In genomic region chr3:107895194-107895719, GRCm38 (mm10) we compare ENCODE assay signal across 8 mouse cellular contexts. TPM values are rescaled to one million over a fixed set of nuclear protein-coding genes. Genes with fewer than 3 reads are reported as not detected.
A peak's percentile ranks its signal among the peaks of the same experiment; 100 is the strongest.
DNase-seq lines count a peak whose midpoint lies in the region; ATAC-seq and TF ChIP-seq lines count a peak whose summit lies in the region.

No protein-coding gene starts in this region.

- TF ChIP-seq EP300 in stomach, postnatal 0 days (optimal IDR thresholded peaks at IDR 0.05): no peak

- no peak overlapping the region for H3K27ac ChIP-seq in cerebellum, adult 2 months (ENCODE audit: insufficient read depth, low read length)
- H3K27ac ChIP-seq in spleen, adult 2 months (ENCODE audit: insufficient read depth, low read length): no peak overlapping the region
- 0 out of 2 replicates have a peak overlapping the region, but pooled peaks have one; percentile 84 for H3K27ac ChIP-seq in liver, embryonic 11.5 days (ENCODE audit: low read depth, low read length)
- H3K27ac ChIP-seq in stomach, postnatal 0 days (replicated peaks): no peak overlapping the region

- TF ChIP-seq POLR2A in cerebellum, adult 2 months (IDR thresholded peaks at IDR 0.05; ENCODE audit: borderline replicate concordance, insufficient read depth, low read length): no peak
- no peak for TF ChIP-seq POLR2A in spleen, adult 2 months (IDR thresholded peaks at IDR 0.05; ENCODE audit: low read depth, low read length)

- H3K36me3 ChIP-seq in spleen, adult 2 months (ENCODE audit: control insufficient read depth, insufficient read depth, low read length): no peaks in the 10 kb centered on the region
- no peaks in the 10 kb centered on the region for H3K36me3 ChIP-seq in liver, embryonic 11.5 days (ENCODE audit: control insufficient read depth, insufficient read depth, low read length)
- no peaks in the 10 kb centered on the region for H3K36me3 ChIP-seq in stomach, postnatal 0 days (ENCODE audit: control insufficient read depth, insufficient read depth, low read length)

- H3K9ac ChIP-seq in liver, embryonic 11.5 days (ENCODE audit: low read depth, low read length): peak overlapping the region; percentile 78
- peak overlapping the region; percentile 65 for H3K9ac ChIP-seq in stomach, postnatal 0 days (ENCODE audit: low read length)

- peak overlapping the region; percentile 81 for H3K4me3 ChIP-seq in cerebellum, adult 2 months (replicated peaks; ENCODE audit: insufficient read depth, low read depth, low read length)
- peak overlapping the region; percentile 57; the same call in 1 of the 2 replicates for H3K4me3 ChIP-seq in spleen, adult 2 months (ENCODE audit: extremely low read depth, insufficient read depth, insufficient read length)
- peak overlapping the region; percentile 60 for H3K4me3 ChIP-seq in liver, embryonic 11.5 days (ENCODE audit: low read depth, low read length)
- peak overlapping the region; percentile 56 for H3K4me3 ChIP-seq in stomach, postnatal 0 days (ENCODE audit: low read depth, low read length)

- TF ChIP-seq CTCF in cerebellum, adult 2 months (IDR thresholded peaks at IDR 0.05; ENCODE audit: borderline replicate concordance, insufficient read depth, low read depth, low read length): no peak
- TF ChIP-seq CTCF in spleen, adult 2 months (IDR thresholded peaks at IDR 0.05; ENCODE audit: extremely low read depth, insufficient read depth, insufficient read length, insufficient replicate concordance): no peak
- TF ChIP-seq CTCF in stomach, postnatal 0 days (IDR thresholded peaks at IDR 0.05; ENCODE audit: low read depth): no peak

- no peaks in the 10 kb centered on the region for H3K27me3 ChIP-seq in cerebellum, adult 2 months (ENCODE audit: control insufficient read depth, insufficient read depth, low read length)
- H3K27me3 ChIP-seq in spleen, adult 2 months (ENCODE audit: control insufficient read depth, insufficient read depth, low read length): 0 out of 2 replicates have a peak, but pooled peaks cover 1% of the 10 kb centered on the region
- no peaks in the 10 kb centered on the region for H3K27me3 ChIP-seq in liver, embryonic 11.5 days (replicated peaks; ENCODE audit: control insufficient read depth, insufficient read depth, low read length)
- H3K27me3 ChIP-seq in stomach, postnatal 0 days (ENCODE audit: control insufficient read depth, insufficient read depth, low read length): no peaks in the 10 kb centered on the region

- 2% methylated on average over 6 of the region's 6 CpGs for WGBS in cerebellum, adult 2 months
- 15% methylated on average over 6 of the region's 6 CpGs for WGBS in spleen, adult 2 months
- WGBS in liver, embryonic 11.5 days: 10% methylated on average over 6 of the region's 6 CpGs
- WGBS in stomach, postnatal 0 days: 5% methylated on average over 6 of the region's 6 CpGs

- ATAC-seq in liver, embryonic 11.5 days (replicated peaks; ENCODE audit: low FRiP score): peak; percentile 38; the same call in 1 of the 2 replicates
- ATAC-seq in stomach, postnatal 0 days (ENCODE audit: low FRiP score, low TSS enrichment): peak; percentile 41

- peak in 1 of 2 experiments; percentile 12 for DNase-seq in cerebellum, adult 2 months
- no peak for DNase-seq in cerebellum, postnatal 10 days
- no peak for DNase-seq in spleen, adult 2 months (ENCODE audit: low read depth in 1 of 2, low spot score in 2 of 2)
- DNase-seq in spleen, postnatal 14 days (ENCODE audit: low spot score in 2 of 2): no peak
- no peak for DNase-seq in liver, embryonic 11.5 days (ENCODE audit: low spot score)
- DNase-seq in stomach, postnatal 0 days (ENCODE audit: low spot score): no peak
- DNase-seq in B cell, adult 2 months: no peak
- no peak for DNase-seq in layer of hippocampus, postnatal 36 days

- no peaks in the 10 kb centered on the region for H3K9me3 ChIP-seq in liver, embryonic 11.5 days (ENCODE audit: control insufficient read depth, low read length)
- no peaks in the 10 kb centered on the region for H3K9me3 ChIP-seq in stomach, postnatal 0 days (ENCODE audit: control insufficient read depth, low read length)

- no peaks in the 10 kb centered on the region for H3K4me1 ChIP-seq in cerebellum, adult 2 months (ENCODE audit: control insufficient read depth, insufficient read depth, low read length)
- no peaks in the 10 kb centered on the region for H3K4me1 ChIP-seq in spleen, adult 2 months (ENCODE audit: control insufficient read depth, insufficient read depth, insufficient read length)
- H3K4me1 ChIP-seq in liver, embryonic 11.5 days (replicated peaks; ENCODE audit: control insufficient read depth, insufficient read depth, low read length): peaks cover 3% of the 10 kb centered on the region; the same call in 1 of the 2 replicates
- H3K4me1 ChIP-seq in stomach, postnatal 0 days (replicated peaks; ENCODE audit: control insufficient read depth, insufficient read depth): no peaks in the 10 kb centered on the region

- peak overlapping the region; percentile 85 for H3K4me2 ChIP-seq in liver, embryonic 11.5 days
- peak overlapping the region; percentile 80 for H3K4me2 ChIP-seq in stomach, postnatal 0 days (replicated peaks; ENCODE audit: low read depth)

RNA-seq across cellular contexts. Expression of gene Gstm5, which starts 0.4 kb away (rescaled TPM):
- 252 and 282 TPM in 2 replicates for polyA plus RNA-seq in cerebellum, adult 2 months (2012; rRNA removed)
- 5.9 and 6.4 TPM in 2 replicates for polyA plus RNA-seq in spleen, adult 2 months (2012; rRNA removed)
- polyA plus RNA-seq in liver, embryonic 11.5 days (2014; fragmentation: Nextera tagmentation; extraction: Ambion mirVana): 154 and 167 TPM in 2 replicates
- 249 and 273 TPM in 2 replicates for polyA plus RNA-seq in stomach, postnatal 0 days (2015; fragmentation: Nextera tagmentation; extraction: Ambion mirVana)
- 100 to 1,000 TPM; 258 to 289 TPM for total RNA-seq in layer of hippocampus, postnatal 36 days (2021)

RNA-seq across cellular contexts. Expression of gene Eps8l3, which starts 18.2 kb away (rescaled TPM):
- polyA plus RNA-seq in cerebellum, adult 2 months (2012; rRNA removed): 0.05 TPM in 2 replicates
- polyA plus RNA-seq in spleen, adult 2 months (2012; rRNA removed): 0.04 TPM in 1 of 2 replicates, not detected in the other
- not detected in 2 replicates for polyA plus RNA-seq in liver, embryonic 11.5 days (2014; fragmentation: Nextera tagmentation; extraction: Ambion mirVana)
- polyA plus RNA-seq in stomach, postnatal 0 days (2015; fragmentation: Nextera tagmentation; extraction: Ambion mirVana): 29.2 and 29.8 TPM in 2 replicates
- not detected for total RNA-seq in layer of hippocampus, postnatal 36 days (2021)

RNA-seq across cellular contexts. Expression of gene Gstm7, which starts 36.4 kb away (rescaled TPM):
- 45.9 and 53.9 TPM in 2 replicates for polyA plus RNA-seq in cerebellum, adult 2 months (2012; rRNA removed)
- polyA plus RNA-seq in spleen, adult 2 months (2012; rRNA removed): 1.1 and 1.4 TPM in 2 replicates
- 10.8 and 12.0 TPM in 2 replicates for polyA plus RNA-seq in liver, embryonic 11.5 days (2014; fragmentation: Nextera tagmentation; extraction: Ambion mirVana)
- 12.4 and 15.9 TPM in 2 replicates for polyA plus RNA-seq in stomach, postnatal 0 days (2015; fragmentation: Nextera tagmentation; extraction: Ambion mirVana)
- 100 to 1,000 TPM; 161 to 173 TPM for total RNA-seq in layer of hippocampus, postnatal 36 days (2021)

RNA-seq across cellular contexts. Expression of gene Gstm6, which starts 48.3 kb away (rescaled TPM):
- 4.1 and 4.6 TPM in 2 replicates for polyA plus RNA-seq in cerebellum, adult 2 months (2012; rRNA removed)
- 0.15 TPM in 1 of 2 replicates, not detected in the other for polyA plus RNA-seq in spleen, adult 2 months (2012; rRNA removed)
- 9.2 and 9.5 TPM in 2 replicates for polyA plus RNA-seq in liver, embryonic 11.5 days (2014; fragmentation: Nextera tagmentation; extraction: Ambion mirVana)
- polyA plus RNA-seq in stomach, postnatal 0 days (2015; fragmentation: Nextera tagmentation; extraction: Ambion mirVana): 13.7 and 15.8 TPM in 2 replicates
- total RNA-seq in layer of hippocampus, postnatal 36 days (2021): 10 to 100 TPM; 15.0 to 16.0 TPM

Comparison
In these comparisons a context has a peak if more than half of its experiments do, and no peak if none do; other contexts are left out.
1. RNA of gene Gstm5, which starts 0.4 kb away (polyA plus RNA-seq): 252 to 282 TPM in cerebellum, adult 2 months, 249 to 273 TPM in stomach, postnatal 0 days and 154 to 167 TPM in liver, embryonic 11.5 days; 5.9 to 6.4 TPM in spleen, adult 2 months; every median in the first group is over 10 times any median in the second.
2. RNA of gene Eps8l3, which starts 18.2 kb away (polyA plus RNA-seq): 29.2 to 29.8 TPM in stomach, postnatal 0 days; 0.05 TPM in cerebellum, adult 2 months, 0.04 TPM in spleen, adult 2 months and not detected in liver, embryonic 11.5 days; every median in the first group is over 10 times any median in the second.
3. Peak in every context shown above with its lines, with median percentiles within 50 percentile points of each other: H3K4me3 ChIP-seq.